Mouse (Mus musculus) forebrain, embryonic 13.5 days (tissue): Measurements from ENCODE around the gene Reep3. TPM values are rescaled to one million over a fixed set of nuclear protein-coding genes. Genes with fewer than 3 reads are reported as not detected.

Source experiments
- ATAC-seq: fragments of 200-750 bp; cut with Nextera tagmentation; 2 replicates; pipeline ENCODE4 v1.8.0; 2017
- H3K27ac ChIP-seq: fragments of 300-500 bp; sonication (generic); 2 replicates; pipeline ENCODE4 v1.5.1; 2015; ENCODE audit warnings: inconsistent platforms, mild to moderate bottlenecking, moderate library complexity
- H3K27me3 ChIP-seq: fragments of 300-500 bp; sonication (generic); 2 replicates; pipeline ENCODE4 v1.6.1; 2015; ENCODE audit warnings: mild to moderate bottlenecking, inconsistent platforms
- H3K36me3 ChIP-seq: fragments of 300-500 bp; sonication (generic); 2 replicates; pipeline ENCODE4 v1.6.1; 2015; ENCODE audit warnings: mild to moderate bottlenecking, inconsistent platforms; ENCODE audit not compliant: poor library complexity, severe bottlenecking
- H3K4me1 ChIP-seq: fragments of 300-500 bp; sonication (generic); 2 replicates; pipeline ENCODE4 v1.6.1; 2015; ENCODE audit warnings: inconsistent platforms
- H3K4me2 ChIP-seq: fragments of 300-500 bp; sonication (generic); 2 replicates; pipeline ENCODE4 v1.6.1; 2015; ENCODE audit warnings: inconsistent platforms, mild to moderate bottlenecking, moderate library complexity
- H3K4me3 ChIP-seq: fragments of 300-500 bp; sonication (generic); 2 replicates; pipeline ENCODE4 v1.5.1; 2015; ENCODE audit warnings: mild to moderate bottlenecking, inconsistent platforms
- H3K9ac ChIP-seq: fragments of 300-500 bp; sonication (generic); 2 replicates; pipeline ENCODE4 v1.6.1; 2015; ENCODE audit warnings: mild to moderate bottlenecking, inconsistent platforms
- H3K9me3 ChIP-seq: fragments of 300-500 bp; sonication (generic); replicated peaks from 2 replicates; pipeline ENCODE4 v1.6.1; 2016; ENCODE audit warnings: inconsistent platforms
- WGBS: fragments of 180-500 bp; shearing (Covaris S2); methylation state at CpG from one replicate; pipeline ENCODE4 v1.1.7; 2015; 5-methylcytosine and 5-hydroxymethylcytosine counted together
- polyA plus RNA-seq: library from polyadenylated mRNA; unstranded; fragments of >200 nt; fragmentation: Nextera tagmentation; extraction: Ambion mirVana; gene quantifications from 2 replicates; pipeline ENCODE4 v1.2.1, GENCODE M21; 2015

Gene Reep3
- 42.2 and 43.0 TPM in 2 replicates for polyA plus RNA-seq

GRCm38 (mm10) chr10:67096621-67097436 is at the start of gene Reep3:
Reep3 (minus strand) TSS chr10:67096945.
- H3K27ac ChIP-seq, result peak within 1 kb of the TSS; percentile 100
- peaks cover 53% of the 10 kb centered on the region for H3K4me1 ChIP-seq
- H3K36me3 ChIP-seq, result no peaks in the 10 kb centered on the region; the same call in 1 of the 2 replicates
- peak within 1 kb of the TSS; percentile 84 for H3K4me2 ChIP-seq
- peak; percentile 84 for ATAC-seq
- peak within 1 kb of the TSS; percentile 90 for H3K4me3 ChIP-seq
- WGBS, result 1% methylated on average over 87 of the region's 97 CpGs
- peak within 1 kb of the TSS; percentile 99 for H3K9ac ChIP-seq
- H3K27me3 ChIP-seq, result no peaks in the 10 kb centered on the region
- no peaks in the 10 kb centered on the region for H3K9me3 ChIP-seq

- Histone ChIP-seq H3K4me2 (no peak overlapping the region), H3K4me3 (no peak overlapping the region), H3K9me3 (no peaks in the 10 kb centered on the region), H3K4me1 (peaks cover 4% of the 10 kb centered on the region), H3K9ac (no peak overlapping the region), H3K27ac (no peak overlapping the region), H3K27me3 (no peaks in the 10 kb centered on the region), H3K36me3 (no peaks in the 10 kb centered on the region)
- 91% methylated on average over 4 of the region's 4 CpGs for WGBS
- ATAC-seq, result no peak
Observed at GRCm38 (mm10) chr10:67145623-67146022, 48.9 kb upstream of the Reep3 start.

GRCm38 (mm10) chr10:67144269-67144668 is 47.5 kb upstream of the Reep3 start:
- WGBS, result 69% methylated on average over 2 of the region's 2 CpGs
- no peak for ATAC-seq
- peaks cover 4% of the 10 kb centered on the region for H3K4me1 ChIP-seq
- H3K9me3 ChIP-seq, result no peaks in the 10 kb centered on the region
- no peak overlapping the region for H3K4me3 ChIP-seq
- no peaks in the 10 kb centered on the region for H3K27me3 ChIP-seq
- no peak overlapping the region for H3K27ac ChIP-seq
- H3K4me2 ChIP-seq, result no peak overlapping the region
- no peak overlapping the region for H3K9ac ChIP-seq
- H3K36me3 ChIP-seq, result no peaks in the 10 kb centered on the region

- H3K4me3 ChIP-seq, result no peak overlapping the region
- ATAC-seq, result no peak
Observed at GRCm38 (mm10) chr10:67143661-67144060, 46.9 kb upstream of the Reep3 start.

GRCm38 (mm10) chr10:67137437-67137836 is 40.7 kb upstream of the Reep3 start:
- Histone ChIP-seq H3K4me2 (no peak overlapping the region), H3K9ac (no peak overlapping the region), H3K27me3 (no peaks in the 10 kb centered on the region), H3K4me1 (no peaks in the 10 kb centered on the region), H3K27ac (no peak overlapping the region), H3K36me3 (no peaks in the 10 kb centered on the region), H3K9me3 (no peaks in the 10 kb centered on the region), H3K4me3 (no peak overlapping the region)
- no peak for ATAC-seq
- WGBS, result 91% methylated on average over 2 of the region's 2 CpGs

More at GRCm38 (mm10) chr10:67143661-67144060, 46.9 kb upstream of the Reep3 start:
- H3K27me3 ChIP-seq, result no peaks in the 10 kb centered on the region
- no peaks in the 10 kb centered on the region for H3K36me3 ChIP-seq
- H3K9ac ChIP-seq, result no peak overlapping the region
- no peak overlapping the region for H3K4me2 ChIP-seq
- H3K9me3 ChIP-seq, result no peaks in the 10 kb centered on the region
- no peak overlapping the region for H3K27ac ChIP-seq
- peaks cover 4% of the 10 kb centered on the region for H3K4me1 ChIP-seq

GRCm38 (mm10) chr10:67134322-67134721 is 37.6 kb upstream of the Reep3 start:
- H3K27ac ChIP-seq, result no peak overlapping the region
- no peak overlapping the region for H3K4me2 ChIP-seq
- H3K4me3 ChIP-seq, result no peak overlapping the region
- H3K9me3 ChIP-seq, result no peaks in the 10 kb centered on the region
- H3K9ac ChIP-seq, result no peak overlapping the region
- WGBS, result 90% methylated on average over 2 of the region's 2 CpGs
- H3K4me1 ChIP-seq, result peaks cover 4% of the 10 kb centered on the region; the same call in 1 of the 2 replicates
- ATAC-seq, result no peak
- no peaks in the 10 kb centered on the region for H3K36me3 ChIP-seq
- H3K27me3 ChIP-seq, result no peaks in the 10 kb centered on the region

- H3K4me3 ChIP-seq, result no peak overlapping the region
- 80% methylated on average over 1 of the region's 1 CpGs for WGBS
Observed at GRCm38 (mm10) chr10:67131709-67132108, 35.0 kb upstream of the Reep3 start.

GRCm38 (mm10) chr10:67129531-67129930 is 32.8 kb upstream of the Reep3 start:
- H3K4me1 ChIP-seq, result peaks cover 25% of the 10 kb centered on the region
- no peak overlapping the region for H3K4me3 ChIP-seq
- no peaks in the 10 kb centered on the region for H3K36me3 ChIP-seq
- H3K27me3 ChIP-seq, result no peaks in the 10 kb centered on the region
- H3K9me3 ChIP-seq, result no peaks in the 10 kb centered on the region
- H3K4me2 ChIP-seq, result no peak overlapping the region
- ATAC-seq, result no peak
- no peak overlapping the region for H3K9ac ChIP-seq
- WGBS, result 59% methylated on average over 1 of the region's 1 CpGs
- no peak overlapping the region for H3K27ac ChIP-seq

More at GRCm38 (mm10) chr10:67131709-67132108, 35.0 kb upstream of the Reep3 start:
- ATAC-seq, result no peak
- Histone ChIP-seq H3K36me3 (no peaks in the 10 kb centered on the region), H3K27ac (no peak overlapping the region), H3K27me3 (no peaks in the 10 kb centered on the region), H3K9me3 (no peaks in the 10 kb centered on the region), H3K4me1 (peaks cover 15% of the 10 kb centered on the region), H3K4me2 (no peak overlapping the region), H3K9ac (no peak overlapping the region)

GRCm38 (mm10) chr10:67126859-67127758 is 30.4 kb upstream of the Reep3 start:
- H3K4me3 ChIP-seq, result peak overlapping the region; percentile 85
- H3K36me3 ChIP-seq, result no peaks in the 10 kb centered on the region
- H3K4me2 ChIP-seq, result peak overlapping the region; percentile 90
- H3K27ac ChIP-seq, result peak overlapping the region; percentile 85
- ATAC-seq, result peak; percentile 83
- H3K9ac ChIP-seq, result peak overlapping the region; percentile 86
- H3K9me3 ChIP-seq, result no peaks in the 10 kb centered on the region
- no peaks in the 10 kb centered on the region for H3K27me3 ChIP-seq
- peaks cover 25% of the 10 kb centered on the region for H3K4me1 ChIP-seq
- under 1% methylated on average over 89 of the region's 115 CpGs for WGBS

- H3K9me3 ChIP-seq, result no peaks in the 10 kb centered on the region
- peaks cover 34% of the 10 kb centered on the region for H3K4me1 ChIP-seq
- H3K36me3 ChIP-seq, result no peaks in the 10 kb centered on the region
- peak overlapping the region; percentile 86 for H3K9ac ChIP-seq
- H3K4me2 ChIP-seq, result peak overlapping the region; percentile 90
- peak overlapping the region; percentile 85 for H3K4me3 ChIP-seq
- ATAC-seq, result peak; percentile 78
- no peaks in the 10 kb centered on the region for H3K27me3 ChIP-seq
- peak overlapping the region; percentile 85 for H3K27ac ChIP-seq
- under 1% methylated on average over 45 of the region's 50 CpGs for WGBS
Observed at GRCm38 (mm10) chr10:67126061-67126858, 29.5 kb upstream of the Reep3 start.

- Histone ChIP-seq H3K9me3 (no peaks in the 10 kb centered on the region), H3K27me3 (no peaks in the 10 kb centered on the region), H3K4me3 (no peak overlapping the region), H3K4me2 (no peak overlapping the region), H3K9ac (no peak overlapping the region), H3K4me1 (peaks cover 39% of the 10 kb centered on the region), H3K36me3 (no peaks in the 10 kb centered on the region), H3K27ac (no peak overlapping the region)
- 93% methylated on average over 4 of the region's 4 CpGs for WGBS
- ATAC-seq, result no peak
Observed at GRCm38 (mm10) chr10:67124156-67124555, 27.4 kb upstream of the Reep3 start.
